Mouse (Mus musculus) neural tube, embryonic 11.5 days (tissue): ENCODE results near the gene Olfr1333. TPM values are rescaled to one million over a fixed set of nuclear protein-coding genes. Genes with fewer than 3 reads are reported as not detected.
"Not testable (repeated sequence)": the region's sequence is repeated elsewhere in the genome, so short reads cannot be mapped to it uniquely, and the experiment has no call there.

ENCODE experiments used
- ATAC-seq: fragments of 200-750 bp; cut with Nextera tagmentation; 2 replicates; pipeline ENCODE4 v1.8.0; 2017; ENCODE audit warnings: moderate number of reproducible peaks, mild to moderate bottlenecking, moderate TSS enrichment, moderate library complexity; ENCODE audit not compliant: insufficient read depth, low FRiP score, low TSS enrichment
- DNase-seq: peaks from one replicate; pipeline ENCODE4 v3.0.0-alpha.2; 2015; ENCODE audit warnings: low spot score
- H3K27ac ChIP-seq: fragments of 300-500 bp; sonication (generic); 2 replicates; pipeline ENCODE4 v1.5.1; 2014; ENCODE audit warnings: low read depth, mild to moderate bottlenecking, low read length
- H3K27me3 ChIP-seq: fragments of 300-500 bp; sonication (generic); 2 replicates; pipeline ENCODE4 v1.6.1; 2014; ENCODE audit warnings: mild to moderate bottlenecking, low read length, mixed read lengths; ENCODE audit not compliant: control insufficient read depth, insufficient read depth
- H3K36me3 ChIP-seq: fragments of 300-500 bp; sonication (generic); 2 replicates; pipeline ENCODE4 v1.6.1; 2014; ENCODE audit warnings: mild to moderate bottlenecking, low read length, moderate library complexity, mixed read lengths; ENCODE audit not compliant: control insufficient read depth, insufficient read depth
- H3K4me1 ChIP-seq: fragments of 300-500 bp; sonication (generic); 2 replicates; pipeline ENCODE4 v1.6.1; 2014; ENCODE audit warnings: low read length, mixed read lengths; ENCODE audit not compliant: control insufficient read depth, insufficient read depth
- H3K4me2 ChIP-seq: fragments of 300-500 bp; sonication (generic); 2 replicates; pipeline ENCODE4 v1.6.1; 2014; ENCODE audit warnings: low read depth, mild to moderate bottlenecking, moderate library complexity
- H3K4me3 ChIP-seq: fragments of 300-500 bp; sonication (generic); 2 replicates; pipeline ENCODE4 v1.5.1; 2014; ENCODE audit warnings: low read depth, low read length
- H3K9ac ChIP-seq: fragments of 300-500 bp; sonication (generic); 2 replicates; pipeline ENCODE4 v1.6.1; 2014; ENCODE audit warnings: mild to moderate bottlenecking, low read length
- H3K9me3 ChIP-seq: fragments of 300-500 bp; sonication (generic); 2 replicates; pipeline ENCODE4 v1.6.1; 2016; ENCODE audit warnings: low read length; ENCODE audit not compliant: control insufficient read depth
- WGBS: fragments of 180-500 bp; shearing (Covaris S2); extraction: QIAGEN DNeasy Blood & Tissue Kit; methylation state at CpG from one replicate; pipeline ENCODE4 v1.1.7; 2014; 5-methylcytosine and 5-hydroxymethylcytosine counted together
- polyA plus RNA-seq: library from polyadenylated mRNA; unstranded; fragments of >200 nt; fragmentation: Nextera tagmentation; extraction: Ambion mirVana; gene quantifications from 2 replicates; pipeline ENCODE4 v1.2.1, GENCODE M21; 2014

The Olfr1333 gene
- polyA plus RNA-seq: not detected in 2 replicates

DNA sequence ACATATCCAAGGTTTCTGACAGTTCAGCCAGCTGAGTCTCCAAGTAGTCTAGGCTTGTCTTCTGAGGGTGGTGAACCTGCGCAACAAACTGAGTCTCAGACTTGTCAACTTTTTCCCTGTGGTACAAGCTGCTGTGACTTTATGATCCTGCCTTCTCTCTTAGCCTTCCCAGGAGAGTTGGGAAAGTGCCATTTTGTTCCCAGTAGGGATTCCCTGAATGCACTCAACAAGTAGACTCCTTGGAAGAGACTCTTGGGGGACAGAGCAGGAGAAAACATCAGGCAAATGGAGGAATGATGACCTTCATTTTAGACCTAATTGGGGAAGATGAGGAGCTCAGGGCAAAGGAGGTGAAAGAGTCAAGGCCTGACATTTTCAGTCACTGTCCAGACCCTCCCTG is at the start of gene Olfr1333:
Gene Olfr1333, minus strand, starts transcription at position 101 of the 400 bp plus-strand sequence.
- H3K27me3 ChIP-seq: no peaks in the 10 kb centered on the region
- H3K4me2 ChIP-seq: no peak within 1 kb of the TSS
- no peak within 1 kb of the TSS for H3K4me3 ChIP-seq
- WGBS: 86% methylated on average over 1 of the region's 1 CpGs
- no peak for ATAC-seq
- no peak within 1 kb of the TSS for H3K27ac ChIP-seq
- H3K36me3 ChIP-seq: no peaks in the 10 kb centered on the region
- H3K9ac ChIP-seq: no peak within 1 kb of the TSS
- H3K4me1 ChIP-seq: no peaks in the 10 kb centered on the region
- H3K9me3 ChIP-seq: no peaks in the 10 kb centered on the region
- no peak for DNase-seq

DNA sequence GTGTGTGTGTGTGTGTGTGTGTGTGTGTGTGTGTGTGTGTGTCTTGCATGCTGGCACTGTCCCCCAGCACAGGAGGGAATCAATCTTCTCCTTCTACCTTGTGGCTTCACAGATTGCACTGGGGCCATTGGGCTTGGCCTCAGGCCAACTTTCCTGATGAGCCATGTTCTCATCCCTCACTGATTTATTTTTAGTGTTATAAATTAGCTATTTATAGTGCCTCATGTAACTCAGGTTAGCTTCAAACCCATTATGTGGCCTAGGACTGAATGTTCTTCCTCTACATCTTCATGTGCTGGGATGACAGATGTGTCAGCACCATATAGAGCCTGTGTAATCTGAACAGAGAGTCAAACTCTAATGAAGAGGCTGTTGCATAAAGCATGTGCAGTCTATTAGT is 31.5 kb upstream of the Olfr1333 start:
- H3K4me2 ChIP-seq: no peak overlapping the region
- no peak overlapping the region for H3K27ac ChIP-seq
- DNase-seq (no peak), ATAC-seq (no peak)
- no peak overlapping the region for H3K9ac ChIP-seq
- H3K4me1 ChIP-seq: no peaks in the 10 kb centered on the region
- H3K36me3 ChIP-seq: no peaks in the 10 kb centered on the region
- H3K9me3 ChIP-seq: no peaks in the 10 kb centered on the region
- no peak overlapping the region for H3K4me3 ChIP-seq
- H3K27me3 ChIP-seq: no peaks in the 10 kb centered on the region

DNA sequence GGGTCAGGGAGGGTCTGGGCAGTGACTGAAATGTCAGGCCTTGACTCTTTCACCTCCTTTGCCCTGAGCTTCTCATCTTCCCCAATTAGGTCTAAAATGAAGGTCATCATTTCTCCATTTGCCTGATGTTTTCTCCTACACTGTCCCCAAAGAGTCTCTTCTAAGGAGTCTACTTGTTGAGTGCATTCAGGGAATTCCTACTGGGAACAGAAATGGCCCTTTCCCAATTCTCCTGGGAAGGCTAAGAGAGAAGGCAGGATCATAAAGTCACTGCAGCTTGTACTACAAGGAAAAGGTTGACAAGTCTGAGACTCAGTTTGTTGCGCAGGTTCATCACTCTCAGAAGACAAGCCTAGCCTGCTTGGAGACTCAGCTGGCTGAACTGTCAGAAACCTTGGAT is 28.3 kb upstream of the Olfr1333 start, which contains the start of gene Olfr1331:
Gene Olfr1331, plus strand, starts transcription at position 301 of the 400 bp plus-strand sequence.
- Histone ChIP-seq H3K4me2 (no peak within 1 kb of the TSS), H3K27ac (no peak within 1 kb of the TSS), H3K4me1 (no peaks in the 10 kb centered on the region), H3K9me3 (no peaks in the 10 kb centered on the region), H3K4me3 (no peak within 1 kb of the TSS), H3K36me3 (no peaks in the 10 kb centered on the region), H3K27me3 (no peaks in the 10 kb centered on the region), H3K9ac (no peak within 1 kb of the TSS)
- WGBS: 93% methylated on average over 1 of the region's 1 CpGs
- ATAC-seq (no peak), DNase-seq (no peak)

DNA sequence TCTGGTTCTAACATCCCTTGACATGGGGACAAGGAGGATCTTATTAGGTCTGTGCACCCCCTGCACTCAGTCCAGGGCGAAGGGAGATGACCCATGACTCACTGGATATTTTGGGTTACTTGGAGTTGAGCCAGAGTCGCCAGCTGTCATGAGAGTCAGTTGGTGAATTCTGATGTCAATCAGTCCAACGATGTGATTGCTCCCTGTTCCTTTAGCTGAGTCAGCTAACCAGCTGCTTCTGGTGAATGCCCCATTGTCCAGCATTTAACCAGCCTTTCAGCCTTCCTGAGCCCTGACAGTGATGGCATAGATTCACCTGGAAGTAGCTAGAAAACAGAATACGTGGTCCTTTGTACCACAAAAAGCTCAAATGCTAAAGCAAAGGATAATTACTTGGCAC is 26.6 kb upstream of the Olfr1333 start:
- Histone ChIP-seq H3K9me3 (no peaks in the 10 kb centered on the region), H3K36me3 (no peaks in the 10 kb centered on the region), H3K4me2 (no peak overlapping the region), H3K27me3 (no peaks in the 10 kb centered on the region), H3K27ac (no peak overlapping the region), H3K9ac (no peak overlapping the region), H3K4me3 (no peak overlapping the region), H3K4me1 (no peaks in the 10 kb centered on the region)
- 64% methylated on average over 4 of the region's 4 CpGs for WGBS
- DNase-seq (no peak), ATAC-seq (no peak)

DNA sequence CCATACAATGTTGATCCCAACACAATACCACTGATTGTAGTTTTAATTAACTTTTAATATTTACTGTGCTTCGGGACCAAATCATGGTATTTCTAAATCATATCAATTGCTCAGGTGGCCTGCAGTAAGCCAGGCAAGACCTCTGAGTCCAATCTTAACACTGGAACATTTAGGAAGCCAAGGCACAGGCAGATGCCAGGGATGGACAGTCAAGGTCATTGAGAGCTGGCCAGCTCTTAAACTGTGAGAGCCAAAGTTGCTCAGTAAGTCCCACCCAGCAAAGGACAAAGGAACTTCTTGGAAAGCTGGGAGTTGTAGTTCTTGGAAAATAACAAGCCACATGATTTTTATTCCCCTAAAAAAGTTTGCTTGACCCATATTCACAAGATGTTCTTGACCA is 25.7 kb upstream of the Olfr1333 start:
- no peaks in the 10 kb centered on the region for H3K36me3 ChIP-seq
- no peak overlapping the region for H3K27ac ChIP-seq
- no peak overlapping the region for H3K9ac ChIP-seq
- no peak overlapping the region for H3K4me3 ChIP-seq
- ATAC-seq (no peak), DNase-seq (no peak)
- no peaks in the 10 kb centered on the region for H3K27me3 ChIP-seq
- H3K4me2 ChIP-seq: no peak overlapping the region
- no peaks in the 10 kb centered on the region for H3K4me1 ChIP-seq
- WGBS: 96% methylated on average over 1 of the region's 1 CpGs
- H3K9me3 ChIP-seq: no peaks in the 10 kb centered on the region

DNA sequence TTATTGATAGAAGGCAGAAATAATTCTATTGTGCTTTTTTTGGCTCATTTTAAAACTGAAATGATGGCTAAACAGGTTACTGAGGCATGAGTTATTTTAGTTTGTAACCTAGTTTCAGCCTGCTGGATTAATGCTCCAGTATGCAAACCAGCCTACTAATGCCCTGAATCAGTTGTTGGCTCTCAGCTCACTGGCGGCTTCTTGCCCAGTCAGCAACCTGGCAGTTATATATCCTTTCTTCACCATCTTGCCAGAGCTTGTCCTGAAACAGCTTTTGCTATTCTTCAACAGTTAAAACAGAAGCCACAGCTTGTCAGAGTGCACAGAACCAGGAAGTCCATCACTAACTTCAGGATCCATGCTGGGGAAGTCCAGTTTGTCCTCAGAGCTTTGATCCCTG is 17.2 kb downstream of the Olfr1333 start:
- Histone ChIP-seq H3K4me3 (no peak overlapping the region), H3K9ac (no peak overlapping the region), H3K4me2 (no peak overlapping the region), H3K27ac (no peak overlapping the region), H3K9me3 (no peaks in the 10 kb centered on the region), H3K4me1 (no peaks in the 10 kb centered on the region), H3K27me3 (no peaks in the 10 kb centered on the region), H3K36me3 (no peaks in the 10 kb centered on the region)
- DNase-seq (no peak), ATAC-seq (no peak)
- 96% methylated on average over 1 of the region's 1 CpGs for WGBS

DNA sequence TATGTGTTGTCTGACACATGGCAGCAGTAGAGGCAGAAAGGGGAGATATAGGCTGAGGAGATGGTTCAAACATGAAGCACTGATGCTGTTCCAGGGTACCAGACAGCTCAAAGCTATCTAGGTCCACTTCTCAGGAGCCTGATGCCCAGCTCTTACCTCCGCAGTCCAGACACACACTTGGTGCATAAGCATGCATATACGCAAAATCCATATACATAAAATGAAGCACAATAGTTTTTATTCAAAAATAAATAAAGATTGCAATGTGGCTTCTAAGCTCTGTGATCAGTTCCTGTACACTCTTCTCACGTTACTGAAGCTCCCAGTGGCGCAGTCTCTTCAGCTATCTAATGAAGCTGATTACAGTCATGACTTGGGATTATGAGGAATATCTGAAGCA is 26.2 kb downstream of the Olfr1333 start, which contains the start of gene Olfr1335:
Gene Olfr1335, minus strand, starts transcription at position 101 of the 400 bp plus-strand sequence.
- ATAC-seq (no peak), DNase-seq (no peak)
- Histone ChIP-seq H3K27ac (no peak within 1 kb of the TSS), H3K4me1 (no peaks in the 10 kb centered on the region), H3K36me3 (no peaks in the 10 kb centered on the region), H3K4me3 (no peak within 1 kb of the TSS), H3K27me3 (no peaks in the 10 kb centered on the region), H3K9me3 (no peaks in the 10 kb centered on the region), H3K4me2 (no peak within 1 kb of the TSS), H3K9ac (no peak within 1 kb of the TSS)
- 93% methylated on average over 4 of the region's 4 CpGs for WGBS

DNA sequence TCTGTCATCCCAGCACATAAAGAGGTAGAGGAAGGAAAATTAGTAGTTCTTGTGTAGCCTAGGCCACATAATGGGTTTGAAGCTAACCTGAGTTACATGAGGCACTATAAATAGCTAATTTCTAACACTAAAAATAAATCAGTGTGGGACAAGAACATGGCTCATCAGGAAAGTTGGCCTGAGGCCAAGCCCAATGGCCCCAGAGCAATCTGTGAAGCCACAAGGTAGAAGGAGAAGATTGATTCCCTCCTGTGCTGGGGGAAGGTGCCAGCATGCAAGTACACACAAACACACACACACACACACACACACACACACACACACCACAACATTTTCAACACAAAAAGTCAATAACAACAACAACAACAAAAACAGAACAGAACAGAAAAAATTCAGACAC is 43.3 kb downstream of the Olfr1333 start:
- H3K4me3 ChIP-seq, H3K4me2 ChIP-seq, H3K27ac ChIP-seq, DNase-seq, H3K4me1 ChIP-seq, H3K36me3 ChIP-seq, ATAC-seq, H3K9me3 ChIP-seq, H3K27me3 ChIP-seq, H3K9ac ChIP-seq: not testable (repeated sequence)

DNA sequence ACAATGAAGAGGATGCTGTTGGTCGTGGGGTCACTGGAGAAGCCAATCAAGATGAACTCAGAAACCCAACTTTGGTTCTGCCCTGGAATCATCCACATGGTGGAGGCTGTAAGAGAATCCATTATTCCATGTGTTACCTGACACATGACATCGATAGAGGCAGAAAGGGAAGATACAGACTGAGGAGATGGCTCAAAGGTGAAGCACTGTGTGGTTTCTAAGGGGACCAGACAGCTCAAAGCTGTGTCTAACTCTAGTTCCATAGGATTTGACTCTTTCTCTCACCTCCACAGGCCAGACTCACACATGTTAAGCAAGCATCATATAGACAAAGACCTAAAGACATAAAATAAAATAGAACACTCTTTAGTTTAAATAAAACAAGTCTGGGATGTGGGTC is 53.6 kb downstream of the Olfr1333 start, which contains the start of gene Olfr1337:
Gene Olfr1337, minus strand, starts transcription at position 101 of the 400 bp plus-strand sequence.
- H3K27me3 ChIP-seq: no peaks in the 10 kb centered on the region
- 83% methylated on average over 2 of the region's 2 CpGs for WGBS
- H3K4me1 ChIP-seq: no peaks in the 10 kb centered on the region
- no peak for DNase-seq
- no peaks in the 10 kb centered on the region for H3K36me3 ChIP-seq
- no peak within 1 kb of the TSS for H3K4me3 ChIP-seq
- H3K27ac ChIP-seq: no peak within 1 kb of the TSS
- no peak within 1 kb of the TSS for H3K4me2 ChIP-seq
- no peak within 1 kb of the TSS for H3K9ac ChIP-seq
- ATAC-seq: no peak
- H3K9me3 ChIP-seq: no peaks in the 10 kb centered on the region
